Mouse (Mus musculus) embryonic fibroblast, embryonic 13.5 days (primary cell): ENCODE results near the gene Hnrnpl.

Source experiments
- CTCF ChIP-seq: IDR thresholded peaks from 2 replicates; pipeline ENCODE4 v1.5.1; 2011; ENCODE audit warnings: mild to moderate bottlenecking, control low read depth, low read length, moderate library complexity, borderline replicate concordance; ENCODE audit not compliant: insufficient read depth
- POLR2A ChIP-seq: IDR thresholded peaks from 2 replicates; pipeline ENCODE4 v1.6.1; 2011; ENCODE audit warnings: low read depth, mild to moderate bottlenecking, control low read depth, low read length, moderate library complexity

- TF ChIP-seq CTCF (no peak), POLR2A (no peak)
These were observed 55.2 kb downstream of the Hnrnpl start, which contains the start of gene Lgals7 for GRCm38 (mm10) chr7:28863540-28863939.
